Mouse (Mus musculus) stomach, embryonic 14.5 days (tissue): ENCODE data around the gene Olfr449. TPM values are rescaled to one million over a fixed set of nuclear protein-coding genes. Genes with fewer than 3 reads are reported as not detected.

Experiments used
- ATAC-seq: fragments of 200-750 bp; cut with Nextera tagmentation; 2 replicates; pipeline ENCODE4 v1.8.0; 2017; ENCODE audit warnings: low read depth, moderate TSS enrichment; ENCODE audit not compliant: insufficient number of reproducible peaks, insufficient read depth, low FRiP score
- H3K27ac ChIP-seq: fragments of 300-500 bp; sonication (generic); 2 replicates; pipeline ENCODE4 v1.5.1; 2014; ENCODE audit warnings: mild to moderate bottlenecking, low read length, moderate library complexity, mixed read lengths
- H3K27me3 ChIP-seq: fragments of 300-500 bp; sonication (generic); 2 replicates; pipeline ENCODE4 v1.6.1; 2014; ENCODE audit warnings: low read length, control low read depth, mixed read lengths; ENCODE audit not compliant: control insufficient read depth, insufficient read depth
- H3K36me3 ChIP-seq: fragments of 300-500 bp; sonication (generic); 2 replicates; pipeline ENCODE4 v1.6.1; 2014; ENCODE audit warnings: mild to moderate bottlenecking, control low read depth, low read length, moderate library complexity, mixed read lengths; ENCODE audit not compliant: control insufficient read depth, insufficient read depth
- H3K4me1 ChIP-seq: fragments of 300-500 bp; sonication (generic); 2 replicates; pipeline ENCODE4 v1.6.1; 2014; ENCODE audit warnings: low read length, control low read depth, mixed read lengths; ENCODE audit not compliant: control insufficient read depth, insufficient read depth
- H3K4me2 ChIP-seq: fragments of 300-500 bp; sonication (generic); replicated peaks from 2 replicates; pipeline ENCODE4 v1.6.1; 2014; ENCODE audit warnings: low read depth, low read length, control low read depth
- H3K4me3 ChIP-seq: fragments of 300-500 bp; sonication (generic); 2 replicates; pipeline ENCODE4 v1.5.1; 2014; ENCODE audit warnings: low read depth, low read length, control low read depth
- H3K9ac ChIP-seq: fragments of 300-500 bp; sonication (generic); replicated peaks from 2 replicates; pipeline ENCODE4 v1.6.1; 2014; ENCODE audit warnings: low read depth, mild to moderate bottlenecking, control low read depth, low read length, moderate library complexity, mixed read lengths
- H3K9me3 ChIP-seq: fragments of 300-500 bp; sonication (generic); 2 replicates; pipeline ENCODE4 v1.6.1; 2016; ENCODE audit warnings: low read depth, low read length, control low read depth; ENCODE audit not compliant: control insufficient read depth
- polyA plus RNA-seq: library from polyadenylated mRNA; unstranded; fragments of >200 nt; fragmentation: Nextera tagmentation; extraction: Ambion mirVana; gene quantifications from 2 replicates; pipeline ENCODE4 v1.2.1, GENCODE M21; 2014

Gene Olfr449
- polyA plus RNA-seq, 1 experiment from 2014 or later = not detected

GRCm38 (mm10) chr6:42876323-42876722, 42.1 kb downstream of the Olfr449 start:
- no peak for ATAC-seq
- no peaks in the 10 kb centered on the region for H3K9me3 ChIP-seq
- H3K27me3 ChIP-seq = no peaks in the 10 kb centered on the region
- no peaks in the 10 kb centered on the region for H3K4me1 ChIP-seq
- no peak overlapping the region for H3K4me2 ChIP-seq
- no peak overlapping the region for H3K9ac ChIP-seq
- H3K36me3 ChIP-seq = no peaks in the 10 kb centered on the region
- no peak overlapping the region for H3K27ac ChIP-seq
- H3K4me3 ChIP-seq = no peak overlapping the region

Other genes with a start within 250 kb of the Olfr449 start
- gene Tcaf3, start 236.7 kb upstream of the Olfr449 start, polyA plus RNA-seq = not detected in 2 replicates
- gene Tcaf2, start 189.1 kb upstream of the Olfr449 start, polyA plus RNA-seq = 7.1 and 8.5 TPM in 2 replicates
- gene Tcaf1, start 124.3 kb upstream of the Olfr449 start, polyA plus RNA-seq = 101 and 104 TPM in 2 replicates
- gene Olfr453, start 95.0 kb upstream of the Olfr449 start, polyA plus RNA-seq = not detected in 2 replicates
- not detected in 2 replicates for gene Olfr38, start 78.0 kb upstream of the Olfr449 start, polyA plus RNA-seq
- not detected in 2 replicates for gene Olfr452, start 49.3 kb upstream of the Olfr449 start, polyA plus RNA-seq
- gene Olfr450, start 22.4 kb upstream of the Olfr449 start, polyA plus RNA-seq = not detected in 2 replicates
- not detected in 2 replicates for gene Olfr448, start 56.1 kb downstream of the Olfr449 start, polyA plus RNA-seq
- not detected in 2 replicates for gene Olfr447, start 74.5 kb downstream of the Olfr449 start, polyA plus RNA-seq
- not detected in 2 replicates for gene Olfr446, start 87.0 kb downstream of the Olfr449 start, polyA plus RNA-seq
- gene Olfr444, start 114.7 kb downstream of the Olfr449 start, polyA plus RNA-seq = not detected in 2 replicates